Mouse (Mus musculus) splenic B cell, adult 2 months (primary cell): ENCODE measurements around the gene Otop3.

Experiments
- DNase-seq: peaks from one replicate; pipeline ENCODE4 v3.0.0-alpha.2; 2011; ENCODE audit warnings: low read depth, low spot score
- H3K27me3 ChIP-seq: 2 replicates; pipeline ENCODE4 v1.6.1; 2012; ENCODE audit warnings: mild to moderate bottlenecking, low read length, moderate library complexity, mixed read lengths; ENCODE audit not compliant: control insufficient read depth, poor library complexity, insufficient read depth, severe bottlenecking
- H3K36me3 ChIP-seq: 2 replicates; pipeline ENCODE4 v1.6.1; 2012; ENCODE audit warnings: mild to moderate bottlenecking, low read length, moderate library complexity, mixed read lengths; ENCODE audit not compliant: control insufficient read depth, poor library complexity, insufficient read depth, severe bottlenecking

Gene Otop3

GRCm38 (mm10) chr11:115337350-115337749 lies 2.8 kb downstream of the Otop3 start:
- no peak for DNase-seq
- H3K36me3 ChIP-seq, result no peaks in the 10 kb centered on the region
- H3K27me3 ChIP-seq, result no peaks in the 10 kb centered on the region

- Histone ChIP-seq H3K27me3 (no peaks in the 10 kb centered on the region), H3K36me3 (no peaks in the 10 kb centered on the region)
- DNase-seq, result no peak
These were observed 3.3 kb downstream of the Otop3 start for GRCm38 (mm10) chr11:115337826-115338225.

GRCm38 (mm10) chr11:115341246-115341645 lies 6.7 kb downstream of the Otop3 start:
- no peak for DNase-seq
- Histone ChIP-seq H3K36me3 (no peaks in the 10 kb centered on the region), H3K27me3 (no peaks in the 10 kb centered on the region)

GRCm38 (mm10) chr11:115341866-115342265 lies 7.3 kb downstream of the Otop3 start:
- no peaks in the 10 kb centered on the region for H3K36me3 ChIP-seq
- no peaks in the 10 kb centered on the region for H3K27me3 ChIP-seq
- no peak for DNase-seq

- DNase-seq, result no peak
- no peaks in the 10 kb centered on the region for H3K36me3 ChIP-seq
- H3K27me3 ChIP-seq, result no peaks in the 10 kb centered on the region
These were observed 10.4 kb downstream of the Otop3 start for GRCm38 (mm10) chr11:115344967-115345366.

- Histone ChIP-seq H3K27me3 (no peaks in the 10 kb centered on the region), H3K36me3 (no peaks in the 10 kb centered on the region)
- no peak for DNase-seq
These were observed 11.0 kb downstream of the Otop3 start for GRCm38 (mm10) chr11:115345515-115345914.

- no peaks in the 10 kb centered on the region for H3K36me3 ChIP-seq
- no peak for DNase-seq
- H3K27me3 ChIP-seq, result no peaks in the 10 kb centered on the region
These were observed 14.2 kb downstream of the Otop3 start for GRCm38 (mm10) chr11:115348681-115349248.

GRCm38 (mm10) chr11:115349976-115350375 lies 15.4 kb downstream of the Otop3 start:
- H3K27me3 ChIP-seq, result no peaks in the 10 kb centered on the region
- no peak for DNase-seq
- no peaks in the 10 kb centered on the region for H3K36me3 ChIP-seq

- DNase-seq, result no peak
- no peaks in the 10 kb centered on the region for H3K27me3 ChIP-seq
- H3K36me3 ChIP-seq, result no peaks in the 10 kb centered on the region
These were observed 18.8 kb downstream of the Otop3 start for GRCm38 (mm10) chr11:115353375-115353774.

GRCm38 (mm10) chr11:115354183-115354582 lies 19.7 kb downstream of the Otop3 start:
- Histone ChIP-seq H3K27me3 (no peaks in the 10 kb centered on the region), H3K36me3 (no peaks in the 10 kb centered on the region)
- DNase-seq, result peak; percentile 81

- Histone ChIP-seq H3K27me3 (no peaks in the 10 kb centered on the region), H3K36me3 (no peaks in the 10 kb centered on the region)
- DNase-seq, result peak; percentile 82
These were observed 23.9 kb downstream of the Otop3 start for GRCm38 (mm10) chr11:115358468-115358867.

- no peaks in the 10 kb centered on the region for H3K27me3 ChIP-seq
- no peaks in the 10 kb centered on the region for H3K36me3 ChIP-seq
- DNase-seq, result no peak
These were observed 24.8 kb downstream of the Otop3 start for GRCm38 (mm10) chr11:115359293-115359692.

GRCm38 (mm10) chr11:115359726-115360125 lies 25.2 kb downstream of the Otop3 start:
- Histone ChIP-seq H3K36me3 (no peaks in the 10 kb centered on the region), H3K27me3 (no peaks in the 10 kb centered on the region)
- DNase-seq, result peak; percentile 23

- Histone ChIP-seq H3K27me3 (peaks cover 4% of the 10 kb centered on the region), H3K36me3 (no peaks in the 10 kb centered on the region)
- no peak for DNase-seq
These were observed 29.6 kb downstream of the Otop3 start for GRCm38 (mm10) chr11:115364136-115364535.

- H3K27me3 ChIP-seq, result peaks cover 4% of the 10 kb centered on the region
- DNase-seq, result no peak
- H3K36me3 ChIP-seq, result no peaks in the 10 kb centered on the region
These were observed 31.6 kb downstream of the Otop3 start for GRCm38 (mm10) chr11:115366039-115366705.
